Comparison of ENCODE assay signal across 27 mouse cellular contexts in the genomic region with DNA sequence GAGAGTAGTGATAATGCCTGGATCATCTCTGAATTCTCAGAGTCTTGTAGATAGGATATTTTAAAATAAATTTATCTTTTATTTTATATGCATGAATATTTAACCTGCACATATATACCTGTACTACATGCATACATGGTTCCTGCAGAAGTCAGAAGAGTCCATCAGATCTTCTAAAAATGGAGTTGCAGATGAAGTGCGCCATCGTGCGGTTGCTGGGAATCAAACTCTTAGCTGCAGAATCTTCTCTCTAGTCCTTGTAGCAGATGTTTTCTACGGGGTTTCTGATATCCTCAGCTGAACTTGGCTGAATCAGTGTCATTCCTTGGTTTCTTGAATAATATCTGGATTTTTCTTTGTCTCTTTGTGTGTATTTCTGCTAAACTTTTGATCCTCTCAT.
DNase-seq lines count a peak whose midpoint lies in the region; ATAC-seq and TF ChIP-seq lines count a peak whose summit lies in the region.
"Had no signal": no experiment of that assay in that cellular context is flagged by ENCODE, and none has a peak within 500 bp of the region (broad histone marks: within the 10 kb centered on the region; RNA-seq: fewer than 3 reads in every experiment).

No protein-coding gene starts in this region.

- 0 out of 2 replicates have a peak, but pooled peaks have one; percentile 14 for TF ChIP-seq CTCF in intestine, postnatal 0 days (IDR thresholded peaks at IDR 0.05; ENCODE audit: low read depth)
- no peak for TF ChIP-seq CTCF in heart, adult 2 months (IDR thresholded peaks at IDR 0.05)

- H3K9me3 ChIP-seq in intestine, postnatal 0 days (ENCODE audit: control insufficient read depth), result no peaks in the 10 kb centered on the region
- H3K9me3 ChIP-seq in intestine, embryonic 15.5 days, result no peaks in the 10 kb centered on the region
- H3K9me3 ChIP-seq: heart, embryonic 12.5 days; kidney, embryonic 15.5 days; limb, embryonic 10.5 days; limb, embryonic 15.5 days; liver, embryonic 15.5 days; midbrain, embryonic 12.5 days; neural tube, embryonic 12.5 days had no signal

- peak; percentile 12 for DNase-seq in thymus, postnatal 4 days
- DNase-seq in thymus, postnatal 10 days (ENCODE audit: low spot score in 2 of 2), result no peak
- peak; percentile 10 for DNase-seq in MN1 (ENCODE audit: low spot score)
- no peak for DNase-seq in right cerebral cortex, postnatal 10 days (ENCODE audit: low spot score in 2 of 2)
- DNase-seq in heart, adult 2 months, result no peak
- DNase-seq: adrenal gland, postnatal 10 days; cerebellum, adult 18-20 months; cerebellum, postnatal 14 days; forebrain, postnatal 0 days; gastrocnemius, postnatal 10 days; heart, postnatal 4 days; kidney, adult 18-20 months; kidney, postnatal 4 days; lung, embryonic 14.5 days; right cerebral cortex, adult 18-20 months had no signal

- no peak for TF ChIP-seq POLR2A in heart, adult 2 months (IDR thresholded peaks at IDR 0.05; ENCODE audit: insufficient read depth, low read depth, low read length)

- no peak overlapping the region for H3K9ac ChIP-seq in intestine, postnatal 0 days (ENCODE audit: low read depth, low read length)
- no peak overlapping the region for H3K9ac ChIP-seq in intestine, embryonic 15.5 days
- no peak overlapping the region for H3K9ac ChIP-seq in heart, adult 2 months (ENCODE audit: low read depth, low read length)
- H3K9ac ChIP-seq: forebrain, postnatal 0 days; heart, embryonic 12.5 days; hindbrain, embryonic 14.5 days; kidney, embryonic 15.5 days; limb, embryonic 15.5 days; liver, embryonic 15.5 days; lung, embryonic 14.5 days; midbrain, embryonic 12.5 days; neural tube, embryonic 12.5 days had no signal

- no peak overlapping the region for H3K27ac ChIP-seq in intestine, postnatal 0 days (ENCODE audit: low read depth, low read length)
- no peak overlapping the region for H3K27ac ChIP-seq in intestine, embryonic 15.5 days
- H3K27ac ChIP-seq in heart, adult 2 months, result no peak overlapping the region
- H3K27ac ChIP-seq: hindbrain, embryonic 14.5 days; kidney, embryonic 15.5 days; limb, embryonic 10.5 days; limb, embryonic 15.5 days; liver, embryonic 15.5 days; midbrain, embryonic 12.5 days; neural tube, embryonic 12.5 days had no signal

- no peak overlapping the region for H3K4me3 ChIP-seq in intestine, postnatal 0 days (ENCODE audit: low read depth, low read length)
- H3K4me3 ChIP-seq in intestine, embryonic 15.5 days (replicated peaks), result no peak overlapping the region
- H3K4me3 ChIP-seq in heart, adult 2 months, result no peak overlapping the region
- H3K4me3 ChIP-seq: erythroblast, embryonic 14.5 days; heart, embryonic 12.5 days; kidney, embryonic 15.5 days; limb, embryonic 10.5 days; limb, embryonic 15.5 days; liver, embryonic 15.5 days; midbrain, embryonic 12.5 days; myocyte; neural tube, embryonic 12.5 days had no signal

- WGBS in intestine, postnatal 0 days, result 77% methylated on average over 4 of the region's 4 CpGs
- 68% methylated on average over 4 of the region's 4 CpGs for WGBS in intestine, embryonic 15.5 days
- WGBS in heart, adult 2 months, result 80% methylated on average over 4 of the region's 4 CpGs

- no peak overlapping the region for H3K4me2 ChIP-seq in intestine, postnatal 0 days (replicated peaks; ENCODE audit: low read depth)
- no peak overlapping the region for H3K4me2 ChIP-seq in intestine, embryonic 15.5 days (replicated peaks)
- H3K4me2 ChIP-seq: heart, embryonic 12.5 days; hindbrain, embryonic 14.5 days; kidney, embryonic 15.5 days; limb, embryonic 15.5 days; liver, embryonic 15.5 days; lung, embryonic 14.5 days; midbrain, embryonic 12.5 days; neural tube, embryonic 12.5 days had no signal

- no peaks in the 10 kb centered on the region for H3K36me3 ChIP-seq in intestine, postnatal 0 days (ENCODE audit: control insufficient read depth, insufficient read depth)
- no peaks in the 10 kb centered on the region for H3K36me3 ChIP-seq in intestine, embryonic 15.5 days
- H3K36me3 ChIP-seq in heart, adult 2 months (ENCODE audit: control insufficient read depth, insufficient read depth, low read length), result no peaks in the 10 kb centered on the region
- H3K36me3 ChIP-seq: heart, embryonic 12.5 days; kidney, embryonic 15.5 days; limb, embryonic 10.5 days; limb, embryonic 15.5 days; liver, embryonic 15.5 days; midbrain, embryonic 12.5 days; neural tube, embryonic 12.5 days had no signal

- 0 out of 2 replicates have a peak, but pooled peaks cover 2% of the 10 kb centered on the region for H3K27me3 ChIP-seq in intestine, postnatal 0 days (replicated peaks; ENCODE audit: control insufficient read depth, insufficient read depth, low read length)
- no peaks in the 10 kb centered on the region for H3K27me3 ChIP-seq in intestine, embryonic 15.5 days (replicated peaks)
- no peaks in the 10 kb centered on the region for H3K27me3 ChIP-seq in heart, adult 2 months (ENCODE audit: control insufficient read depth, insufficient read depth, low read length)
- H3K27me3 ChIP-seq: heart, embryonic 12.5 days; limb, embryonic 15.5 days; liver, embryonic 15.5 days; neural tube, embryonic 12.5 days had no signal

- intact Hi-C loops in heart, adult 2 months (cut with DNase I), result loop anchor here (10.0 kb wide), 1 partner anchor 288 kb away; no protein-coding TSS in a partner anchor

- H3K79me2 ChIP-seq in heart, adult 2 months (replicated peaks; ENCODE audit: control insufficient read depth, insufficient read depth, low read length), result no peaks in the 10 kb centered on the region

- H3K4me1 ChIP-seq in intestine, postnatal 0 days (replicated peaks; ENCODE audit: control insufficient read depth, insufficient read depth, low read length), result no peaks in the 10 kb centered on the region
- H3K4me1 ChIP-seq in intestine, embryonic 15.5 days (replicated peaks), result no peaks in the 10 kb centered on the region
- H3K4me1 ChIP-seq in heart, adult 2 months (ENCODE audit: control insufficient read depth, insufficient read depth, low read length), result no peaks in the 10 kb centered on the region
- H3K4me1 ChIP-seq: heart, embryonic 12.5 days; kidney, embryonic 15.5 days; limb, embryonic 10.5 days; limb, embryonic 15.5 days; liver, embryonic 15.5 days; neural tube, embryonic 12.5 days had no signal

- ATAC-seq in intestine, postnatal 0 days, result no peak
- ATAC-seq in intestine, embryonic 15.5 days, result no peak
- ATAC-seq: forebrain, postnatal 0 days had no signal

- no peak for TF ChIP-seq EP300 in heart, adult 2 months (IDR thresholded peaks at IDR 0.05; ENCODE audit: insufficient read depth, low read depth, low read length)

Comparison
In these comparisons a context has a peak if more than half of its experiments do, and no peak if none do; other contexts are left out.
1. DNase-seq: peak in thymus, postnatal 4 days (single experiment) and MN1 (single experiment); none in thymus, postnatal 10 days (0 of 2), right cerebral cortex, postnatal 10 days (0 of 2) and heart, adult 2 months (0 of 2).